Mouse (Mus musculus) liver, postnatal 0 days (tissue): ENCODE data around the gene Samd15.

ENCODE experiments used
- CTCF ChIP-seq: sonication (generic); IDR thresholded peaks from 2 replicates; pipeline ENCODE4 v1.5.1; 2016; ENCODE audit warnings: antibody characterized with exemption, low read depth
- EP300 ChIP-seq: IDR thresholded peaks from 2 replicates; pipeline ENCODE4 v1.6.1; 2016; ENCODE audit warnings: antibody characterized with exemption, low read depth, mild to moderate bottlenecking

DNA sequence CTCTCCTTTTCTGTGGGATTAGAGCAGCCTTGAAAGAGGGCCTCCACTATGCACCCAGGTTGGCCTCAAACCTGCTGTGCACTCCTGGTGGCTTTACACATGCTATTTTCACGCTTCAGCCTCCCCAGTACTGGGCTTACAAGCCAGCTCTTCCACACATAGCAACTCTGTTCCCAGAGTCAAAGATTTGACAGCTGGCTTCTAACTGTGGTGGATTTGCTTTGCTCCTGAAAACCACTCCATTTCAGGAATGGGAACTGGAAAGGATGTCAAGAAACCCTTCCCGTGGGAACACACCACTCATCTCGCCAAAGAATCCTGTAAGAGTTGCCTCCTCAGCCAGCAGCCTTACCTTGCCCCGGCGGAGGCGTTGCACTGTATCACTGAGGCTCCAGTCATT, 54.4 kb downstream of the Samd15 start:
- TF ChIP-seq CTCF = no peak
- no peak for TF ChIP-seq EP300
